9 mouse cellular contexts compared by ENCODE assay signal in genomic region chrX:105926121-105926735, GRCm38 (mm10). TPM values are rescaled to one million over a fixed set of nuclear protein-coding genes. Genes with fewer than 3 reads are reported as not detected.
A peak's percentile ranks its signal among the peaks of the same experiment; 100 is the strongest.
DNase-seq lines count a peak whose midpoint lies in the region; ATAC-seq and TF ChIP-seq lines count a peak whose summit lies in the region.
"Had no signal": no experiment of that assay in that cellular context is flagged by ENCODE, and none has a peak within 500 bp of the region (broad histone marks: within the 10 kb centered on the region; RNA-seq: fewer than 3 reads in every experiment).

No protein-coding gene starts in this region.

- 80% methylated on average over 12 of the region's 12 CpGs for WGBS in embryonic facial prominence, embryonic 10.5 days
- 67% methylated on average over 12 of the region's 12 CpGs for WGBS in hindbrain, postnatal 0 days

- peaks cover 2 to 17% of the 10 kb centered on the region in 2 experiments; a peak in 3 of 4 replicates for H3K36me3 ChIP-seq in MEL (ENCODE audit: control insufficient read depth in 1 of 2, insufficient read depth in 2 of 2, low read length in 2 of 2)
- peaks cover 35% of the 10 kb centered on the region for H3K36me3 ChIP-seq in embryonic facial prominence, embryonic 10.5 days (replicated peaks)
- H3K36me3 ChIP-seq in hindbrain, postnatal 0 days (ENCODE audit: insufficient read depth, low read length): no peaks in the 10 kb centered on the region
- H3K36me3 ChIP-seq: midbrain, embryonic 12.5 days had no signal

- H3K4me3 ChIP-seq in MEL (ENCODE audit: control insufficient read depth in 1 of 2, insufficient read depth in 1 of 2, low read depth in 2 of 2, low read length in 2 of 2): no peak overlapping the region
- H3K4me3 ChIP-seq in embryonic facial prominence, embryonic 10.5 days: peak overlapping the region; percentile 25; the same call in 1 of the 2 replicates
- no peak overlapping the region for H3K4me3 ChIP-seq in hindbrain, postnatal 0 days (ENCODE audit: low read length)
- H3K4me3 ChIP-seq: midbrain, embryonic 12.5 days had no signal

- no peaks in the 10 kb centered on the region for H3K9me3 ChIP-seq in MEL (replicated peaks; ENCODE audit: insufficient read depth, low read length)
- H3K9me3 ChIP-seq in embryonic facial prominence, embryonic 10.5 days: peaks cover 7% of the 10 kb centered on the region; the same call in 1 of the 2 replicates
- no peaks in the 10 kb centered on the region for H3K9me3 ChIP-seq in hindbrain, postnatal 0 days (ENCODE audit: low read length)
- H3K9me3 ChIP-seq: midbrain, embryonic 12.5 days had no signal

- no peak for TF ChIP-seq CTCF in MEL (IDR thresholded peaks at IDR 0.05 in 2 of 3, conservative IDR thresholded peaks at IDR 0.05 in 1 of 3; ENCODE audit: control insufficient read depth in 1 of 3, insufficient read depth in 1 of 3, low read depth in 2 of 3, low read length in 3 of 3, poor library complexity in 1 of 3, severe bottlenecking in 1 of 3)
- TF ChIP-seq CTCF in hindbrain, postnatal 0 days (IDR thresholded peaks at IDR 0.05; ENCODE audit: low read depth): no peak

- H3K79me2 ChIP-seq in MEL (ENCODE audit: control insufficient read depth, insufficient read depth, low read length, poor library complexity): peaks cover 59% of the 10 kb centered on the region

- H3K4me2 ChIP-seq in hindbrain, postnatal 0 days (ENCODE audit: low read depth, low read length): peak overlapping the region; percentile 56

- H3K27me3 ChIP-seq in MEL (ENCODE audit: control insufficient read depth in 1 of 2, insufficient read depth in 2 of 2, low read length in 2 of 2): no peaks in the 10 kb centered on the region
- no peaks in the 10 kb centered on the region; the same call in none of the 2 replicates for H3K27me3 ChIP-seq in embryonic facial prominence, embryonic 10.5 days (replicated peaks; ENCODE audit: low read depth, poor library complexity, severe bottlenecking)
- no peaks in the 10 kb centered on the region for H3K27me3 ChIP-seq in hindbrain, postnatal 0 days (ENCODE audit: insufficient read depth, low read length)
- H3K27me3 ChIP-seq: midbrain, embryonic 12.5 days had no signal

- no peak for TF ChIP-seq RAD21 in MEL (IDR thresholded peaks at IDR 0.05; ENCODE audit: low read depth, low read length)

- DNase-seq in kidney, adult 11 months: peak; percentile 5
- DNase-seq in kidney, adult 8-10 months: no peak
- peak; percentile 24 for DNase-seq in MEL (ENCODE audit: low read depth, low spot score)
- DNase-seq in embryonic facial prominence, embryonic 10.5 days (ENCODE audit: low spot score): no peak
- DNase-seq in hindbrain, postnatal 0 days (ENCODE audit: low spot score): no peak
- DNase-seq in urinary bladder, adult 2 months (ENCODE audit: low spot score): no peak
- no peak for DNase-seq in c-Kit-positive CD71-positive TER-119-positive erythroid progenitor cells, embryonic 14.5 days (ENCODE audit: low spot score)

- no peak for TF ChIP-seq POLR2A in MEL (IDR thresholded peaks at IDR 0.05; ENCODE audit: control insufficient read depth in 1 of 2, insufficient read depth in 1 of 2, low read depth in 1 of 2, low read length in 2 of 2, poor library complexity in 1 of 2)

- no peak overlapping the region for H3K27ac ChIP-seq in MEL (ENCODE audit: control insufficient read depth, low read depth, low read length)
- no peak overlapping the region for H3K27ac ChIP-seq in embryonic facial prominence, embryonic 10.5 days (replicated peaks)
- H3K27ac ChIP-seq in hindbrain, postnatal 0 days: no peak overlapping the region
- H3K27ac ChIP-seq: midbrain, embryonic 12.5 days had no signal

- H3K4me1 ChIP-seq in MEL (ENCODE audit: control insufficient read depth in 1 of 2, insufficient read depth in 2 of 2, low read length in 2 of 2): peaks cover 3 to 9% of the 10 kb centered on the region in 2 experiments
- H3K4me1 ChIP-seq in embryonic facial prominence, embryonic 10.5 days: 0 out of 2 replicates have a peak, but pooled peaks cover 4% of the 10 kb centered on the region
- H3K4me1 ChIP-seq in hindbrain, postnatal 0 days (ENCODE audit: insufficient read depth, low read length): no peaks in the 10 kb centered on the region

- H3K9ac ChIP-seq in MEL (ENCODE audit: control insufficient read depth, low read depth, low read length, poor library complexity, severe bottlenecking): no peak overlapping the region
- no peak overlapping the region for H3K9ac ChIP-seq in hindbrain, postnatal 0 days (replicated peaks; ENCODE audit: low read length)
- H3K9ac ChIP-seq: midbrain, embryonic 12.5 days had no signal

- no peak for TF ChIP-seq EP300 in MEL (IDR thresholded peaks at IDR 0.05; ENCODE audit: low read depth in 1 of 2, low read length in 2 of 2)

- no peak for ATAC-seq in hindbrain, postnatal 0 days
- peak; percentile 35 for ATAC-seq in megakaryocyte progenitor cell, adult 5-6 weeks (replicated peaks; ENCODE audit: poor library complexity)

TF ChIP-seq in MEL, 35 proteins besides CTCF, POLR2A, EP300 and RAD21:
- TF ChIP-seq ZMIZ1 (IDR thresholded peaks at IDR 0.05; ENCODE audit: low read depth, low read length) (no peak), ETS1 (IDR thresholded peaks at IDR 0.05; ENCODE audit: low read depth, low read length) (no peak), BHLHE40 (IDR thresholded peaks at IDR 0.05; ENCODE audit: borderline replicate concordance, low read depth, low read length) (no peak), ZKSCAN1 (IDR thresholded peaks at IDR 0.05; ENCODE audit: low read depth, low read length) (no peak), MYC (IDR thresholded peaks at IDR 0.05; ENCODE audit: low read depth, low read length) (no peak), UBTF (IDR thresholded peaks at IDR 0.05; ENCODE audit: borderline replicate concordance, insufficient read depth, low read depth, low read length) (no peak), ZC3H11A (IDR thresholded peaks at IDR 0.05; ENCODE audit: low read depth, low read length) (no peak)

RNA-seq across cellular contexts. Expression of gene Atrx, which starts 3.0 kb away (rescaled TPM):
- total RNA-seq in MEL (2012; rRNA removed): 45.8 and 46.9 TPM in 2 replicates
- 100 to 1,000 TPM in 1 of 2 experiments, 10 to 100 TPM in 1; 44.4 to 379 TPM for polyA plus RNA-seq in MEL (2012; ENCODE audit: insufficient read depth in 1 of 2, insufficient read length in 2 of 2, low read depth in 1 of 2, low replicate concordance in 2 of 2, missing spikeins in 1 of 2)
- polyA plus RNA-seq in embryonic facial prominence, embryonic 10.5 days (2016; fragmentation: Nextera tagmentation; extraction: Ambion mirVana): 181 and 194 TPM in 2 replicates
- total RNA-seq in hindbrain, postnatal 0 days (2014; rRNA removed): 221 and 295 TPM in 2 replicates
- 205 and 209 TPM in 2 replicates for polyA plus RNA-seq in hindbrain, postnatal 0 days (2015; fragmentation: Nextera tagmentation; extraction: Ambion mirVana)
- 149 and 179 TPM in 2 replicates for total RNA-seq in megakaryocyte progenitor cell, adult 5-6 weeks (2015)
- 217 and 332 TPM in 2 replicates for total RNA-seq in megakaryocyte progenitor cell, adult 5-6 weeks (2017)
- polyA plus RNA-seq in urinary bladder, adult 2 months (2012; rRNA removed): 34.8 and 42.2 TPM in 2 replicates

Comparison
In these comparisons a context has a peak if more than half of its experiments do, and no peak if none do; other contexts are left out.
1. DNase-seq: peak in kidney, adult 11 months (single experiment) and MEL (single experiment); none in kidney, adult 8-10 months (0 of 2), embryonic facial prominence, embryonic 10.5 days (single experiment), hindbrain, postnatal 0 days (single experiment), urinary bladder, adult 2 months (single experiment) and c-Kit-positive CD71-positive TER-119-positive erythroid progenitor cells, embryonic 14.5 days (single experiment).